Mouse (Mus musculus) adrenal gland, adult (tissue): Measurements from ENCODE around the gene Olfr683.
"Not testable (repeated sequence)": the region's sequence is repeated elsewhere in the genome, so short reads cannot be mapped to it uniquely, and the experiment has no call there.

Source experiments
- DNase-seq, 2 experiments: peaks; one replicate each; pipeline ENCODE4 v3.0.0; 2022 to 2023; ENCODE audit warnings: low spot score in 1 of 2; ENCODE audit not compliant: inconsistent age in 2 of 2

Olfr683 gene

DNA sequence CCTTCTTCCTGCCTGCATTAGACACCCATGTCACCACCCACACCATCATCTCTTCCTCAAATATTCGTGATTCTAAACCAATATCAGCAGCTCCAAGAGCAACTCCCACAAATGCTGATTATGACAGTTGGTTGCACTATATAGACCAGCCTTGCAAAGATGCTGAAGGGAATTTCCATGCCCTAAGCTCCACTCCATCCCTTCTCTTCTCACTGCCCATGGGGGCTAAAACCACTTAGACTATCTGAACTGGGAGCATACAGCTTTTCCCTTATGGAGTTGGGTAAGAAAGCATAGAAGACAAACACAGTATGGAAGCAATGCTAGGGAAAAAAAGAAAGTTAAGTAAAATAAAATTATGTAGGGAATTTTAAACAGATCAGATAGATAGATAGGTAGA is at the start of gene Olfr683:
Olfr683 (minus strand) TSS at position 101 of the 400 bp plus-strand sequence.
- no peak for DNase-seq

DNA sequence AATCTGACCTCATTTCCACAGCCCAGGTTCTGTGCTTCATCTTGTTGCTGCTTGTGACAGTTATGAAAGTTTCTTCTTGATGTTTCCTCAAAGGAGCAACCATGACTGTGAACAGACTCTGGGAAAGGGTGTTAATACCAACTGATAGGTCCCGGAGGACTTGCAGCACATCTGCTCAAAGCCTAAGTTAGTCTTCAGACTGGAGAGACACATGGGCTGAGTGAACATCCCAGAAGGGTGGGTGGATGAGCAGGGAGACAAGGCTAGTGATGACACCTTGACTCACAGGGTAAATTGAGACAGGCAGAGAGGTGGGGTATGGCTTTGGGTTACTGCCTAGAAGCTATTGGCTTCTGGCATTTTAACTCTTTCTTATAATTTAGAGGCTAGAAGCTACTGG is 39.1 kb upstream of the Olfr683 start, which contains the start of gene Olfr685:
Olfr685 (minus strand) TSS at position 101 of the 400 bp plus-strand sequence.
- DNase-seq, result no peak

DNA sequence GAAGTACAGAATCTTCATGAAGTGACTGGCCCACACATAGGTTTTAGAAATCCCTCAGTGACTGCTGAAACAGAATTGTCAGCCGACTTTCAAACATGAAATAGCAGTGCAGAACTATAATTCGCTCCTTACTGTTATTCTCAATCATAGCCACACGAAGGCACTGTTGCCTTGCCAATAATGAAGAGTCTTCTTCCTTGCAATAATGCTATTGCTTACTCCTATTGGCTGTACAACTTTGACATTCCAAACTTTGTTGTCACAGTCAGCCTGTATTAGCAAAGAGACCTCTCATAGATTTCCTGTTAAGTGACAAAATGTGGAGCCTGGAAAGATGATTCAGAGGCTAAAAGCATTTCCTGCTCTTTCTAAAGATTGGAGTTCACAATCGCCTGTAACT is 24.0 kb upstream of the Olfr683 start:
- DNase-seq, result peak in 1 of 2 experiments; percentile 22

DNA sequence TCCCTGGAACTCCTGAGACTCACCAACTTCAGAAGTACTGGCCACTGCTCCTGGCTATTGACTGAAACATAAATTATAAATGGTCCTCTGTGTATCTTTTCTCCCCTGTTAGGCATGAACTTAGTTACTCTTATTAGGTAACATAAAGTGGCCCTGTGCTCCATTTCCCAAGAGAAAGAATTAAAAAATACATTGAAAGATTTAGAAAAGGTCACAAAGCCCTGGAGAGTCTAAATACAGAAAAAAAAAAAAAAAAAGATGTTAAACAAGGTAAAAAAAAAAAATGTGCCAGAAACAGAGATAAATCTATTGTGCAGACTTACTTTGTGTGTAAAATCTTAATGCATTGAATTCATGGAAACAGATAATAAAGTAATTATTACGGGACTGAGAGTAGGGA is 16.7 kb upstream of the Olfr683 start, which contains the start of gene Olfr684:
Olfr684 (minus strand) TSS at position 101 of the 400 bp plus-strand sequence.
- DNase-seq, result no peak

- DNase-seq, result no peak
Measured at GRCm38 (mm10) chr7:105141275-105141674, 5.5 kb downstream of the Olfr683 start.

- no peak for DNase-seq
Measured at GRCm38 (mm10) chr7:105116536-105116935, 30.3 kb downstream of the Olfr683 start, which contains the start of gene Olfr681. Gene Olfr681 (plus strand): TSS chr7:105116836.

DNA sequence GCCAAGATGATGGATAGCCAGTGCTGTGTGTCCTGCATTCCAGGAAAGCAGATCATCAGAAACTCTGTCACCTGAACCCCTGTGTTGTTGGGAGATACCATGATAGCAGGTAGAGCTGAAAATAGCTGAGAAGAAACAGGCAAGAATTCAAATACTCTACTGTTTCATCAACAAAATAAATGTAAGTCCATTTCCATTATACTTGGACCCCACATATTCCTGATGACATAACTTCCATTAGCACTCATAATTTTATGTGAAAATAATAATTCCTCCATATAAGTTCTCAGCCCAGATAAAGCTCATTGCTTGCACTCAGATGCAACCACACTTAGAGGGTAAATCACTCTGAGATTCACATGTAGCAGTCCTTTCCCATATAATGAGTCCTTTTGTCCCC is 54.1 kb downstream of the Olfr683 start, which contains the start of gene Olfr680-ps1:
Olfr680-ps1 (minus strand) TSS at position 101 of the 400 bp plus-strand sequence.
- not testable (repeated sequence) for DNase-seq
